Mouse (Mus musculus): Measurements from ENCODE around the gene Plekhj1. TPM values are rescaled to one million over a fixed set of nuclear protein-coding genes. Genes with fewer than 3 reads are reported as not detected.
A peak's percentile ranks its signal among the peaks of the same experiment; 100 is the strongest.

The Plekhj1 gene
- polyA plus RNA-seq, 1 experiment from 2014 or later, result 118 TPM

- peak overlapping the region; percentile 61 for H3K4me2 ChIP-seq
- no peaks in the 10 kb centered on the region for H3K9me3 ChIP-seq
- no peak overlapping the region for H3K9ac ChIP-seq
- 3% methylated on average over 6 of the region's 6 CpGs for WGBS
- H3K27ac ChIP-seq, result peak overlapping the region; percentile 90
- ATAC-seq (ENCODE audit: insufficient read depth, low FRiP score, low read depth), result peak; percentile 65
- H3K27me3 ChIP-seq (replicated peaks), result no peaks in the 10 kb centered on the region
- H3K4me3 ChIP-seq (replicated peaks), result peak overlapping the region; percentile 24
- no peaks in the 10 kb centered on the region for H3K36me3 ChIP-seq
- H3K4me1 ChIP-seq, result peaks cover 28% of the 10 kb centered on the region
These were observed 46.3 kb downstream of the Plekhj1 start for GRCm38 (mm10) chr10:80752079-80752625.

GRCm38 (mm10) chr10:80751188-80751832 lies 47.1 kb downstream of the Plekhj1 start:
- Histone ChIP-seq H3K4me3 (replicated peaks) (peak overlapping the region; percentile 24), H3K9ac (no peak overlapping the region)

GRCm38 (mm10) chr10:80748609-80749008 lies 49.8 kb downstream of the Plekhj1 start:
- Histone ChIP-seq H3K36me3 (no peaks in the 10 kb centered on the region), H3K27me3 (replicated peaks) (no peaks in the 10 kb centered on the region), H3K4me3 (replicated peaks) (no peak overlapping the region), H3K9ac (no peak overlapping the region), H3K4me1 (peaks cover 15% of the 10 kb centered on the region), H3K9me3 (no peaks in the 10 kb centered on the region), H3K4me2 (no peak overlapping the region), H3K27ac (no peak overlapping the region)
- no peak for ATAC-seq (ENCODE audit: insufficient read depth, low FRiP score, low read depth)
- WGBS, result 6% methylated on average over 6 of the region's 6 CpGs

More at GRCm38 (mm10) chr10:80751188-80751832, 47.1 kb downstream of the Plekhj1 start:
- ATAC-seq (ENCODE audit: insufficient read depth, low FRiP score, low read depth), result no peak; the same call in 1 of the 2 replicates
- Histone ChIP-seq H3K9me3 (no peaks in the 10 kb centered on the region), H3K4me2 (peak overlapping the region; percentile 61), H3K4me1 (peaks cover 20% of the 10 kb centered on the region), H3K36me3 (no peaks in the 10 kb centered on the region), H3K27ac (peak overlapping the region; percentile 90), H3K27me3 (replicated peaks) (no peaks in the 10 kb centered on the region)
- 6% methylated on average over 16 of the region's 16 CpGs for WGBS

- H3K27ac ChIP-seq, result no peak overlapping the region
- H3K9me3 ChIP-seq, result no peaks in the 10 kb centered on the region
- no peak overlapping the region for H3K4me3 ChIP-seq (replicated peaks)
- H3K4me1 ChIP-seq, result peaks cover 14% of the 10 kb centered on the region
- H3K27me3 ChIP-seq (replicated peaks), result no peaks in the 10 kb centered on the region
- no peak overlapping the region for H3K9ac ChIP-seq
- no peaks in the 10 kb centered on the region for H3K36me3 ChIP-seq
- H3K4me2 ChIP-seq, result no peak overlapping the region
- no peak for ATAC-seq (ENCODE audit: insufficient read depth, low FRiP score, low read depth)
- WGBS, result 12% methylated on average over 3 of the region's 3 CpGs
These were observed 51.0 kb downstream of the Plekhj1 start for GRCm38 (mm10) chr10:80747410-80747809.

MicroRNAs encoded within 50 kb of the gene (microRNA counts, 519-probe panel; counts per million panel counts)
- microRNA mmu-miR-1982, result not detected

Small RNA genes lying within 50 kb of the gene (microRNA-seq; reads per million reads assigned to microRNA genes)
- 3.3 reads per million, percentile 13 among the genes with 10 or more reads in this experiment for gene Mir1982

Other genes with a start within 250 kb of the Plekhj1 start
- 23.2 and 23.3 TPM in 2 replicates for gene Rexo1, start 237.1 kb downstream of the Plekhj1 start, polyA plus RNA-seq (2015; fragmentation: Nextera tagmentation; extraction: Ambion mirVana)
- 9.3 and 10.3 TPM in 2 replicates for gene Klf16, start 221.3 kb downstream of the Plekhj1 start, polyA plus RNA-seq (2015; fragmentation: Nextera tagmentation; extraction: Ambion mirVana)
- gene Abhd17a, start 208.3 kb downstream of the Plekhj1 start, polyA plus RNA-seq (2015; fragmentation: Nextera tagmentation; extraction: Ambion mirVana), result 102 and 103 TPM in 2 replicates
- gene Scamp4, start 195.8 kb downstream of the Plekhj1 start, polyA plus RNA-seq (2015; fragmentation: Nextera tagmentation; extraction: Ambion mirVana), result 86.1 and 93.0 TPM in 2 replicates
- gene Adat3, start 195.7 kb downstream of the Plekhj1 start, polyA plus RNA-seq (2015; fragmentation: Nextera tagmentation; extraction: Ambion mirVana), result 6.1 and 6.4 TPM in 2 replicates
- 3.9 TPM in 2 replicates for gene Gm49322, start 192.6 kb downstream of the Plekhj1 start, polyA plus RNA-seq (2015; fragmentation: Nextera tagmentation; extraction: Ambion mirVana)
- gene Csnk1g2, start 175.8 kb downstream of the Plekhj1 start, polyA plus RNA-seq (2015; fragmentation: Nextera tagmentation; extraction: Ambion mirVana), result 134 and 148 TPM in 2 replicates
- 70.1 and 72.2 TPM in 2 replicates for gene Btbd2, start 141.6 kb downstream of the Plekhj1 start, polyA plus RNA-seq (2015; fragmentation: Nextera tagmentation; extraction: Ambion mirVana)
- gene Mknk2, start 120.5 kb downstream of the Plekhj1 start, polyA plus RNA-seq (2015; fragmentation: Nextera tagmentation; extraction: Ambion mirVana), result 83.9 and 86.3 TPM in 2 replicates
- 46.2 and 47.5 TPM in 2 replicates for gene Mob3a, start 96.6 kb downstream of the Plekhj1 start, polyA plus RNA-seq (2015; fragmentation: Nextera tagmentation; extraction: Ambion mirVana)
- 27.1 and 32.0 TPM in 2 replicates for gene Izumo4, start 96.4 kb downstream of the Plekhj1 start, polyA plus RNA-seq (2015; fragmentation: Nextera tagmentation; extraction: Ambion mirVana)
- 76.1 and 82.3 TPM in 2 replicates for gene Ap3d1, start 56.4 kb downstream of the Plekhj1 start, polyA plus RNA-seq (2015; fragmentation: Nextera tagmentation; extraction: Ambion mirVana)
- gene Dot1l, start 43.4 kb downstream of the Plekhj1 start, polyA plus RNA-seq (2015; fragmentation: Nextera tagmentation; extraction: Ambion mirVana), result 17.3 and 17.4 TPM in 2 replicates
- gene Sf3a2, start 428 bp downstream of the Plekhj1 start, polyA plus RNA-seq (2015; fragmentation: Nextera tagmentation; extraction: Ambion mirVana), result 52.6 and 62.0 TPM in 2 replicates
- not detected in 2 replicates for gene Amh, start 6.6 kb upstream of the Plekhj1 start, polyA plus RNA-seq (2015; fragmentation: Nextera tagmentation; extraction: Ambion mirVana)
- gene Jsrp1, start 14.9 kb upstream of the Plekhj1 start, polyA plus RNA-seq (2015; fragmentation: Nextera tagmentation; extraction: Ambion mirVana), result 1.0 and 1.4 TPM in 2 replicates
- 1,556 and 1,602 TPM in 2 replicates for gene Oaz1, start 28.0 kb upstream of the Plekhj1 start, polyA plus RNA-seq (2015; fragmentation: Nextera tagmentation; extraction: Ambion mirVana)
- gene Lingo3, start 45.4 kb upstream of the Plekhj1 start, polyA plus RNA-seq (2015; fragmentation: Nextera tagmentation; extraction: Ambion mirVana), result 0.24 TPM in 2 replicates
- gene Lsm7, start 56.6 kb upstream of the Plekhj1 start, polyA plus RNA-seq (2015; fragmentation: Nextera tagmentation; extraction: Ambion mirVana), result 245 and 261 TPM in 2 replicates
- 37.1 and 41.9 TPM in 2 replicates for gene Sppl2b, start 56.6 kb upstream of the Plekhj1 start, polyA plus RNA-seq (2015; fragmentation: Nextera tagmentation; extraction: Ambion mirVana)
- gene Tmprss9, start 73.2 kb upstream of the Plekhj1 start, polyA plus RNA-seq (2015; fragmentation: Nextera tagmentation; extraction: Ambion mirVana), result 0.06 TPM in 1 of 2 replicates, not detected in the other
- 317 and 334 TPM in 2 replicates for gene Timm13, start 102.3 kb upstream of the Plekhj1 start, polyA plus RNA-seq (2015; fragmentation: Nextera tagmentation; extraction: Ambion mirVana)
- 38.1 and 46.1 TPM in 2 replicates for gene Lmnb2, start 119.6 kb upstream of the Plekhj1 start, polyA plus RNA-seq (2015; fragmentation: Nextera tagmentation; extraction: Ambion mirVana)
- gene Gadd45b, start 131.4 kb upstream of the Plekhj1 start, polyA plus RNA-seq (2015; fragmentation: Nextera tagmentation; extraction: Ambion mirVana), result 33.6 TPM in 2 replicates
- 4.8 and 4.9 TPM in 2 replicates for gene Gng7, start 216.3 kb upstream of the Plekhj1 start, polyA plus RNA-seq (2015; fragmentation: Nextera tagmentation; extraction: Ambion mirVana)
- 0.73 and 1.1 TPM in 2 replicates for gene Diras1, start 227.0 kb upstream of the Plekhj1 start, polyA plus RNA-seq (2015; fragmentation: Nextera tagmentation; extraction: Ambion mirVana)
- gene Slc39a3, start 238.8 kb upstream of the Plekhj1 start, polyA plus RNA-seq (2015; fragmentation: Nextera tagmentation; extraction: Ambion mirVana), result 17.7 and 17.9 TPM in 2 replicates

All from stomach, embryonic 15.5 days (tissue).